Mouse (Mus musculus) limb, embryonic 14.5 days (tissue): ENCODE measurements around the gene Aars2. TPM values are rescaled to one million over a fixed set of nuclear protein-coding genes. Genes with fewer than 3 reads are reported as not detected.

Experiments
- ATAC-seq: fragments of 200-750 bp; cut with Nextera tagmentation; 2 replicates; pipeline ENCODE4 v1.8.0; 2017; ENCODE audit warnings: low read depth, moderate number of reproducible peaks, moderate TSS enrichment; ENCODE audit not compliant: low FRiP score
- DNase-seq: peaks from one replicate; pipeline ENCODE4 v3.0.0-alpha.2; 2015; ENCODE audit warnings: low spot score
- H3K27ac ChIP-seq: fragments of 300-500 bp; sonication (generic); replicated peaks from 2 replicates; pipeline ENCODE4 v1.5.1; 2014; ENCODE audit warnings: low read depth, mild to moderate bottlenecking, low read length, moderate library complexity, mixed read lengths
- H3K27me3 ChIP-seq: fragments of 300-500 bp; sonication (generic); 2 replicates; pipeline ENCODE4 v1.6.1; 2014; ENCODE audit warnings: low read length, mixed read lengths; ENCODE audit not compliant: control insufficient read depth, insufficient read depth
- H3K36me3 ChIP-seq: fragments of 300-500 bp; sonication (generic); 2 replicates; pipeline ENCODE4 v1.6.1; 2014; ENCODE audit warnings: mild to moderate bottlenecking, low read length, moderate library complexity, mixed read lengths; ENCODE audit not compliant: control insufficient read depth, insufficient read depth
- H3K4me1 ChIP-seq: fragments of 300-500 bp; sonication (generic); 2 replicates; pipeline ENCODE4 v1.6.1; 2014; ENCODE audit warnings: antibody characterized with exemption, low read length, mixed read lengths; ENCODE audit not compliant: control insufficient read depth, insufficient read depth
- H3K4me2 ChIP-seq: fragments of 300-500 bp; sonication (generic); replicated peaks from 2 replicates; pipeline ENCODE4 v1.6.1; 2014; ENCODE audit warnings: low read depth, mild to moderate bottlenecking, low read length, moderate library complexity; ENCODE audit not compliant: severe bottlenecking
- H3K4me3 ChIP-seq: fragments of 300-500 bp; sonication (generic); replicated peaks from 2 replicates; pipeline ENCODE4 v1.5.1; 2014; ENCODE audit warnings: low read length
- H3K9ac ChIP-seq: fragments of 300-500 bp; sonication (generic); 2 replicates; pipeline ENCODE4 v1.6.1; 2014; ENCODE audit warnings: mild to moderate bottlenecking, low read depth, low read length, moderate library complexity; ENCODE audit not compliant: severe bottlenecking
- H3K9me3 ChIP-seq: fragments of 300-500 bp; sonication (generic); 2 replicates; pipeline ENCODE4 v1.6.1; 2016; ENCODE audit warnings: low read length; ENCODE audit not compliant: control insufficient read depth
- POLR2A ChIP-seq: fragments of 200-500 bp; IDR thresholded peaks from 2 replicates; pipeline ENCODE4 v1.8.0; 2012; ENCODE audit warnings: inconsistent platforms, mild to moderate bottlenecking, moderate library complexity, borderline replicate concordance; ENCODE audit not compliant: insufficient read depth, insufficient read length; ENCODE audit errors: extremely low read depth
- WGBS: fragments of 180-500 bp; shearing (Covaris S2); extraction: QIAGEN DNeasy Blood & Tissue Kit; methylation state at CpG from one replicate; pipeline ENCODE4 v1.1.7; 2014; 5-methylcytosine and 5-hydroxymethylcytosine counted together
- polyA plus RNA-seq, 2 experiments: library from polyadenylated mRNA; depleted of rRNA in 1 of 2; stranded (reverse) in 1 of 2; unstranded in 1 of 2; fragments of >200 nt; fragmentation: Nextera tagmentation in 1 of 2; extraction: Ambion mirVana in 1 of 2; gene quantifications; 2 replicates each; pipeline versions ENCODE4 v1.2.1 to v1.2.3; 2012 to 2014

The Aars2 gene
- polyA plus RNA-seq, 2 experiments = 13.0 to 20.8 TPM

GRCm38 (mm10) chr17:45545278-45545961 is 38.8 kb downstream of the Aars2 start:
- Histone ChIP-seq H3K36me3 (peaks cover 15% of the 10 kb centered on the region; the same call in 1 of the 2 replicates), H3K4me3 (peak overlapping the region; percentile 26), H3K9ac (no peak overlapping the region), H3K9me3 (no peaks in the 10 kb centered on the region), H3K4me1 (peaks cover 6% of the 10 kb centered on the region; the same call in 1 of the 2 replicates), H3K4me2 (peak overlapping the region; percentile 28), H3K27me3 (peaks cover 45% of the 10 kb centered on the region), H3K27ac (no peak overlapping the region)
- no peak for DNase-seq
- 16% methylated on average over 68 of the region's 74 CpGs for WGBS
- TF ChIP-seq POLR2A = no peak
- no peak for ATAC-seq

- Histone ChIP-seq H3K9ac (no peak overlapping the region), H3K4me2 (no peak overlapping the region), H3K9me3 (no peaks in the 10 kb centered on the region), H3K4me3 (no peak overlapping the region), H3K4me1 (peaks cover 8% of the 10 kb centered on the region; the same call in 1 of the 2 replicates), H3K36me3 (peaks cover 15% of the 10 kb centered on the region; the same call in 1 of the 2 replicates), H3K27ac (no peak overlapping the region), H3K27me3 (peaks cover 45% of the 10 kb centered on the region)
- no peak for DNase-seq
- no peak for TF ChIP-seq POLR2A
- no peak for ATAC-seq
- WGBS = 73% methylated on average over 16 of the region's 16 CpGs
These were observed 40.3 kb downstream of the Aars2 start for GRCm38 (mm10) chr17:45546941-45547340.

- H3K4me1 ChIP-seq = peaks cover 9% of the 10 kb centered on the region; the same call in 1 of the 2 replicates
- ATAC-seq = no peak
- H3K9ac ChIP-seq = no peak overlapping the region
- H3K27ac ChIP-seq = no peak overlapping the region
- no peak overlapping the region for H3K4me3 ChIP-seq
- no peak for DNase-seq
- TF ChIP-seq POLR2A = no peak
- H3K36me3 ChIP-seq = peaks cover 15% of the 10 kb centered on the region; the same call in 1 of the 2 replicates
- H3K9me3 ChIP-seq = no peaks in the 10 kb centered on the region
- peaks cover 45% of the 10 kb centered on the region for H3K27me3 ChIP-seq
- 0 out of 2 replicates have a peak overlapping the region, but pooled peaks have one; percentile 82 for H3K4me2 ChIP-seq
- 78% methylated on average over 5 of the region's 5 CpGs for WGBS
These were observed 41.0 kb downstream of the Aars2 start for GRCm38 (mm10) chr17:45547461-45548190.

GRCm38 (mm10) chr17:45548541-45549512 is 42.2 kb downstream of the Aars2 start:
- peak overlapping the region; percentile 82 for H3K4me2 ChIP-seq
- ATAC-seq = peak; percentile 39
- WGBS = 4% methylated on average over 38 of the region's 68 CpGs
- H3K27me3 ChIP-seq = peaks cover 40% of the 10 kb centered on the region
- H3K27ac ChIP-seq = peak overlapping the region; percentile 65
- H3K4me3 ChIP-seq = peak overlapping the region; percentile 79
- peaks cover 9% of the 10 kb centered on the region; the same call in 1 of the 2 replicates for H3K4me1 ChIP-seq
- H3K9ac ChIP-seq = peak overlapping the region; percentile 87
- no peaks in the 10 kb centered on the region for H3K9me3 ChIP-seq
- H3K36me3 ChIP-seq = peaks cover 15% of the 10 kb centered on the region; the same call in 1 of the 2 replicates
- no peak for DNase-seq
- no peak for TF ChIP-seq POLR2A
